Mouse (Mus musculus) retina, embryonic 14.5 days (tissue): ENCODE results near the gene Myo3b.

Experiments
- DNase-seq: peaks from one replicate; pipeline ENCODE4 v3.0.0-alpha.2; 2015; ENCODE audit warnings: low spot score

Gene Myo3b

DNA sequence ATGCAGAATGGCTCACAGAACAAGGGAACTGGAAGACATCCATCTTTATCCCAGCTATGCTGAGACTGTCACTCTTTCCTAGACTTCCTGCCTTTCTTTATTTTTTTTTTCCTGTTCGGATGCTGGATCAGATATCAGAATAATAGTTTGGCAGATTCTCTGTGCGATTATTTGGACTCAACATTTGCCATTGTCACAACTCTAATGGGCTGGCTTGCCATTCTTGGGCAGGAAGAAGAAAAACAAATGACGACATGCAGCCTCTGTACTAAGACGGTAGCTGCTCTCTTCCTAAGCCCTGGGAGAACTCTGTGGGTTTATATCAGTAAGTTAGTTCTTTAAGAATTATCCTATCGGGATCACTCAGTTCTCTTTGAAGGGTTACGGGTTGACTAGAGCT is 89.7 kb downstream of the Myo3b start:
- DNase-seq = no peak

DNA sequence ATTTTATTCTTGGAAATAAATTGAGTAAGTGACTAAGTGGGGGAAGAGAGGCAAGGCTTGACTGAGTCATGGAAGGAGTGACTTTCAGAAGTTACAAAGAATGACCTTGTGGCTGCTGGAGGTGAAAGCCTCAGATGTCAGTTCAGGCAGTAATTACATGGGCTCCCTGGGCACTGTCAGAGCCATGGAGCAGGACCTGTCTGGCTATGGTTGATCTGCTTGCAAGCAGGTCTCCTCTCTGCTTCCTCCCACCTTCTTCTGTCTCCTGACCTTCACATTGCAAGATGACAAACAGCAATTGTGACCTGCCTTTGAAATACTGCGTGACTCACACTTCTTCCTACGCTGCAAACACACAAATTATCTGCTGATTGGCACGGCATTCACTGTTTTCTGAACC is 90.6 kb downstream of the Myo3b start:
- DNase-seq = no peak

DNA sequence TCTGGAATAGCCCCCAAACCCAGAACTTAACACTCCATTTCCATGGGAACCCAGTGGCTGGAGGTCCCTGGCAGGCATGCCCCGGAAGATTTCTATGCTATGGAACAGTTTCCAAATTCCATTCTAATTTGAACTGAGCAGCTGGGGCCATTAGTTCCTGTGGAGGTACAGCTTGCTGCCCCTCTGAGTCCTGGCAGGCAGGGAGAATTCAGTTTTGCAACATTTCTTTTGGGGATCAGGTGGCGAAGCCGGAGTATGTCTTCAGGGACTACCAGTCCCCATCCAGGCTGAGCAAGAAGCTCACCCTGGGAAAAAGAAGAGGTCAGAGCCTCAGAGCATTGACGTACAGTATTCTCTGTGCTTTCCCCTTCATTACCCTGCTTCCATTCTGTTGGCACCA is 94.4 kb downstream of the Myo3b start:
- no peak for DNase-seq

DNA sequence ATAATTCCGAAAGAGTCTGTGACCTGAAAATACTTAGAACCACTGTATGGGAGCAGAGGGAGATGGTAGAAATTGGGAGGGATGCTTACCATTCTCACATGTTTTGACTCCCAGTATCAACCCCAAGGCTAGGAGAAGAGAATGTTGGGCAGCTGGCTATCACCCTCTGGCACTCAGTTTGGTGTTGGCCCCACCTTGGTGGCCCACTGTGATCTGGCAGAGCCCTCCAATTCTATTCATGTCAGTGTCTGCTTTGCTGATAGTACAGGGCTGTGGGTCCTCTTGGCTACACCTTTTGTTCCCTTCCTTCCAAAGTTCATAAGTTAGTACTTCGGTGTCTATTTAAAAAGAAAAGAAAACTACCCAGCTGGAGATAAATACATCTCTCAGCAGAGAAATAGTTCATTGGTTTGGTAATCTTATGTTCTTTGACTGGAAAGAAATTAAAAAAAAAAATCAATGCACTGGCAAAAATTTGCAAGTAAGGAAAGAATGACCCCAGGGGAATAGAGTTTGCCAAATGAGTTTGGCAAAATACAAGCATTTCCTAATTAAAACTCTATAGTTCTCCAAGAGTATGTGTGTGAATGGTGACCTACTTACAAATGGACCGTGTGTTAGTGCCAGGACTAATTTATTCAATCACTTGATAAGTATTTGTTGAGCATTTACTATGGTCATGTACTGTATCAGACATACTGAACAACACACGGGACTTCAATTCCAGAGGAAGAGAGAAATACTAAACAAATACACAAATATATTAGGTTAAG is 98.5 kb downstream of the Myo3b start:
- no peak for DNase-seq

DNA sequence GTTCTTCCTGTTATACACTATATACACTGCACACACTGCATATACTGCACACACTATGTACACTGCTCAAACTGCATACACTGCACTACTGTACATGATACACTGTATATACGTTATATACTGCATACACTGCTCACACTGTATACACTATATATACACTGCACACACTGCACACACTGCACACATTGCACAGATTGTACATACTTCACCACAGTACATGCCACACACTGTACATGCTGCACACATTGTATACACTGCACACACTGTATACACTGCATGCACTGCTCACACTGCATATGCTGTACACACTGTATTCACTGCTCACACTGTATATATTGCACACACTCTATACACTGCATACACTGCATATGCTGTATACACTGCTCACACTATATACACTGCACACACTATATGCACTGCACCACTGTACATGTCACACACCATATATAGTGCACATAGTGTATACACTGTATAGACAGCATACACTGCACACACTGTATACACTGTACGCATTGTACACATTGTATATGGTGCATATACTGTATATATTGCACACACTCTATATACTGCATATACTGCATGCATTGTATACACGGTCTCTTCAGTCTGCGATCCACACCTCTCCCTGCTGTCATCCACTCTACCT is 104.7 kb downstream of the Myo3b start:
- DNase-seq = no peak

DNA sequence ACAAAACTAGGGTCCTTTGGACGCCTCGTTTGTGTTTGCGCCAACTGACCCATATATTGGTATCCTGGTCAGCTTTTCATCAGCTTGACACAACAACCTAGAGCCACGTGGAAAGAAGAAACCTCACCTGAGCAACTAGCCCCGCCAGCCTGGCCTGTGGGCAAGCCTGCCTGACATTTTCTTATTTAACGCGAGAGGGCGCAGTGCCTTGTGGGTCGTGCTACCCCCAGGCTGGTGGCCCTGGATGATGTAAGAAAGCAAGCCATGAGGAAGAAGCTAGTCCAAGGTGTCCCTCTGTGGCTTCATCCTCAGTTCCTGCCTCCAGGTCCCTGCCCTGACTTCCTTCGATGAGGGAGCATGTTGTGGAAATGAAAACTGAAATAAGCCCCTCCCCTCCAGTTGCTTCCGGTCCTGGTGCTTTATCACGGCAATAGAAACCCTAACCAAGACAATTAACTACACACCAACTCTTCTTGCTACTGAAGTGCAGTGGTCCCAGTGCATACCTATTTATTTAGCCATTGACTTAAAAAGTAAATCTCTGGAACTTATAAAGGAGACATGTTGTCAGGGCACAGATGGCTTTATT is 108.2 kb downstream of the Myo3b start:
- DNase-seq = peak; percentile 36

DNA sequence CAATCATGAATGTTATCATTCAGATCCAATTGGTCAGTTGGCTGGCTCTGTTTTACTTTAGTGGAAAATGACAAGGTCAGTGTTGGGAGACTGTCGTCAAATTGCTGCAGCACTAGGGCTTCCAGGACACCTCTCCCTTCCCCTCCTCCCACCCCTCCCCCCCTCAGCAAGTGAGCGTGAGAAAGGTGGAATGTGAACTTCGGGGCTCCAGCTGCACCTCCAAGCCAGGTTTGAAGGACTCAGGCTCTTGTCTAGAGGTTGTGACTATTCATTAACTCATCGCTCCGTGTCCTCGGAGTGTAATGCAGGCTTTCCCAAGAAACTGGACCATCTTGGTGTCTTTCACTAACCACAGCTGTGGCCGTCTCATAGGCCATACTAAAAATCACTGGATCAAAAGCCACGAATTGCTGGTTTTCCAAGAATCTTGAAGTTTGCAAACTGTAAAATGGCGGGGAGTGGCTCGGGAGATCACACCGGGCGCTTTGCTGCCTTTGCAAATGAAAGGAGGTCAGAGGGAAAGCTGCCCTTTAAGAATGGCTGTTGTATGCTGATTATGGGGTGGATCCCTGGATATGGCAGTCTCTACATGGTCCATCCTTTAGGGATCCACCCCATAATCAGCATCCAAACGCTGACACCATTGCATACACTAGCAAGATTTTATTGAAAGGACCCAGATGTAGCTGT is 110.0 kb downstream of the Myo3b start:
- DNase-seq = no peak

DNA sequence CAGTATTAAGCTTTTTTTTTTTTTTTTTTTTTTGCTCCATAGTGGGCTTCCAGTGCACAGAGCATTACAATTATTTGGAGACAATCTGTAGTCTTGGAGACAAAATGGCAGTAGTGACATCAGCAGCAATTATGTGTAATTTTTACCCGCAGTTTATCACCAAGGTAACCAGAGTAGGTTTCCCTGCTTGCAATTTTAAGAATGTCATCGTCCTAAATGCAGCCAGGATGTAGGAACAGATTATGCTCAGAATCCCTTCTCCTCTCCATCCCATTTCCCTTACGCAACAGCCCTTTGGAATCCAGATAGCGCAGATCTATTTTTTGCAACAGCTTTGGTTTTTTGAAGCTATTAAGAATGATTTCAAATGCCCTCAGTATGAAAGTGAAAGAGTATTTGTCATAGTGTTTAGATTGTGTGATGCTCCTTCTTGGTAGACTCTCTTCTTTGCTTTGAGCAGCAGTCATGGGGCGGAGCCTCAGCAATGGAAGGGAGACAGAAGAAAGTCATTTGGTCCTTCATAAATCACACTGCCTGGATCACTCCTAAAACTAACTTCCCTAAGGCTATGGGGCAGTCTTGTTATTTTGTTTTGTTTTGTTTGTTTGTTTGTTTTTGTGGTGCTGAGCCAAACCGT is 111.6 kb downstream of the Myo3b start:
- DNase-seq = no peak

DNA sequence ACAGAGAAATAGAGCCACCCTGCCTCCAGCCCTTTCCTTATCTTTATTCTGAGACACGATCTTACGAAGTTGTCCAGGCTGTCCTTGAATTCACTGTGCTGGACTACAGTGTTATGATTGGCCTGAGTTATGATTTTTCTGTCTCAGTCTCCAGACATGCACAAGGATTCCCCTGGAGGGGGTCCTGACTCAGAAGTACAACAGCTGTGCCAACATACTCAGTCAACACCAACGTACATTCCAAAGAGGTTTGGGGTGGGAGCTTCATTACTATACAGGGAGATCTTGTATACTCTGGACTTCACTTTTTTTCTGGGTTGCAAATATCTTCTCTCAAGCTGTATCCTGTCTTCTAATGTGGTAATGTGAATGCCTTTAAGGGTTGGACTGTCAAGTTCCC is 113.0 kb downstream of the Myo3b start:
- DNase-seq = no peak

DNA sequence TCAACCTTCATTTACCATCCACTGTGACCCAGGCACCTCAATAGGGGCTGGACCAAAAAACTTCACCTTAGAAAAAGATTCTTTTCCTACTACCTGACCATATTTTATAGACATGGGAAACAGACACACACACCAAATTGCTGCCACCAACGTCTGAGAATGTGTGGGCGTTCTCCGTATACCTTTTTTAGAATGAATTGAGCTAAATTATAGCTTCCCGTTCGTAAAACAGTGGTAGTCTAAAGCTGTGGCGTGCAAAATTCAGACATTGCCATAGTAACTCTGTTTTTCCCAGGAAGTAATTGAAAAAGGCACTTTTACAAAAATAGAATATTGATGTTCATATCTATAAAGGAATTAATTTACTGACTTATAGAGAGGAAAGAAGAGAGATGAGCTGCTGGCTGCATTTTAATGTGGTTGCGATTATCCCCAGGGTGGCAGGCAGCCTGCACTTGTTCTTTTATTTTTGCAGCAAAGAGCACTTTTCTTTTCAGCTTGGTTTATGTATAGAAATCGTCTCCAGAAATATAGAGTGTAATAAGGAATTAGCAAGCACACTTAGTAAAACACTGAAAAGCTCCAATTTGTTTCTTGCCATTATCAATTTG is 116.4 kb downstream of the Myo3b start:
- DNase-seq = no peak

DNA sequence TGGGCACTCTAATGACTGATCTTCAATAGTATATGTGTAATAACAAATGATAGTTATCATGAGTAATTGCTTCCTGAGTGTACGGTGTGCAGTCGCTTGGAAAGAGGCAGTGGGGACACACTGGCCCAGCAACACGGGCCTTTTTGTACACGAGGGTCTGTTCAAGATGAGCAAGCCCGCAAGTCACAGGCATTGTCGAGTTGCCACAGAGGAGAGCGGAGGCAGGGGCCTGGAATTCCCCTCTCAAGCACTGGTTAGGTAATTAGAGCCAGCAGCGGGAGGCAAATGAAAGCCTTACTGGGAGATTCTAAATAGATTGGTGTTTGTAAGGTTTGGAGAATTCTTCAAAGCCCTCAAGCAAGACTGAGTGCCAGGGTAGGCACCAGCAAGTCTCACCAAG is 120.6 kb downstream of the Myo3b start:
- peak; percentile 58 for DNase-seq

DNA sequence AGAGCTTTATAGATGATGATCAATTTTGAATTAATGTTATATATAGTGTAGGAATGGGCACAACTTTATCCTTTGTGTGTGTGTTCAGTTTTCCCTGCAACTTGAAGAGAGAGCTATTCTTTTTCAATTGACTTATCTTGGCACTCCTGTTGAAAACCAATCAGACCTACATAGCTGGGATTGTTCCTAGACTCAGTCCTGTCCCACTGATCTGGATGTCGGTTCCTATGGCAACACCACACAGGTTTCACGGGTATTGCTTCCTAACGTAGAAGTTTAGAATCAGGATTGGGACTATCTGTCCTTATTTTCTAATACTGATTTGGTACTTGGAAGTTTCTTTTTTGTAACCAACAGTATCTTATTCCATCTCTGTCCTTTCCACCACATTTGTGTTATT is 127.3 kb downstream of the Myo3b start:
- DNase-seq = no peak

DNA sequence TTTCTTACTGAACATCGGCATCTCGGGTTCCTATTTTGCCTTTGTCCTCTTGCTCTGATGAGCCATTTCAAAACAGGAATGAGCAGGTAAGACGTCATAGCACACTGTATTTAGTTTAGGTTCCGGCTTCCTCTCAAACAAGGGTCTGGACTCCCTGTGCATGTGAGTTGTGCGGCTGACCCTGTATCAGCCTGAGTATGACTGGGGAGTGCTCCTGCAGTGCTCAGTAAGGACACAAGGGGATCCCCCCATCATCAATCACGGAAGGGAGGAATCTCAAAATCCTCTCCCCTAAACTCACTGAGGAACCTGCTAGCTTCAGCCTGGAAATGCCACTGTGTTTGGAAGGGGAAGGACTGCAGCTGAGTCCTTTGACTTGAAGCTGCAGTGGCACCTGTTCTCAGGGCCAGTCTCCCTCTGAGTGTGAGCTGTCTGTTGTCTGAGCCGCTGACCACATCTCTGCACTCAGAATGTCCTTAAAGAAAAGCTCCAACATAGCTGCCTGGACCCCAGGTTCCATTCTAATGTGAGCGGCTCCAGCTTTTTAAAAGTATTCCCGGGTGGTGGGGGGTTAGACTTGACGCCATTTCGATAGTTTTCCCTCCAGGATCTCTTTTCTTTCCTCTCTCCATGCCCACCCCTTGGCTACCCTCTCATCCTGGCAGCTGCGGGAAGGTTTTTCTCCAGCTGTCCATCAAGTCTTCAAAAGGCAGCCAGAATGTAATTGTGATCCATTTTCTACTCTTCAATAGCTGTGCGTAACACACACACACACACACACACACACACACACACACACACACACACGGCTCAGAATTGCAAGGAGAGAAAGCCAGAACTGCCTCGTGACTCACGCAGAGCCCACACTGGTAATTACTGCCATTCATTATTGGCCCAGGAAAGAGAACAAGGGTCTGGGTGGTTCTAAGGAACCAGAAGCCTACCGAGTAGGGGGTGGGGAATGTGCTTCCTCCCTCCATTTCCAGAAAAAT is 129.3 kb downstream of the Myo3b start:
- DNase-seq = peak; percentile 13

DNA sequence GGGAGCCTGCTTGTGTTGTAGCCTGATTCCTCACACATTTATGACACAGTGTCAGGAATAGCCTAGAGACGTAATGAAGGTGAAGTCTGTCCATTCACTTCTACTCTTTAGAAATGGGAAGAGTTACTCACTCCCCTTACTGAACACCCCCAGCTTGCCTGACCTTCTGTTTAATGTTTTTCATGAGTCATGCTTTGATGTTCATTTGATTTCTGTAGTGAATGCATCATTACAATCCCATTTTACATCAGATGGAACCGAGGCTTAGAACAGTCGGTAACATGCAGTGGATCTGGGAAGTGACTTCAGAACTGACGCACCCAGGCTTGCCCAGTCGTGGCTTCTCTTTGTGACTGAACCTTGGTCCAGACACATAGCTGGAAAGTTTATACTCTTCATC is 131.5 kb downstream of the Myo3b start:
- no peak for DNase-seq

DNA sequence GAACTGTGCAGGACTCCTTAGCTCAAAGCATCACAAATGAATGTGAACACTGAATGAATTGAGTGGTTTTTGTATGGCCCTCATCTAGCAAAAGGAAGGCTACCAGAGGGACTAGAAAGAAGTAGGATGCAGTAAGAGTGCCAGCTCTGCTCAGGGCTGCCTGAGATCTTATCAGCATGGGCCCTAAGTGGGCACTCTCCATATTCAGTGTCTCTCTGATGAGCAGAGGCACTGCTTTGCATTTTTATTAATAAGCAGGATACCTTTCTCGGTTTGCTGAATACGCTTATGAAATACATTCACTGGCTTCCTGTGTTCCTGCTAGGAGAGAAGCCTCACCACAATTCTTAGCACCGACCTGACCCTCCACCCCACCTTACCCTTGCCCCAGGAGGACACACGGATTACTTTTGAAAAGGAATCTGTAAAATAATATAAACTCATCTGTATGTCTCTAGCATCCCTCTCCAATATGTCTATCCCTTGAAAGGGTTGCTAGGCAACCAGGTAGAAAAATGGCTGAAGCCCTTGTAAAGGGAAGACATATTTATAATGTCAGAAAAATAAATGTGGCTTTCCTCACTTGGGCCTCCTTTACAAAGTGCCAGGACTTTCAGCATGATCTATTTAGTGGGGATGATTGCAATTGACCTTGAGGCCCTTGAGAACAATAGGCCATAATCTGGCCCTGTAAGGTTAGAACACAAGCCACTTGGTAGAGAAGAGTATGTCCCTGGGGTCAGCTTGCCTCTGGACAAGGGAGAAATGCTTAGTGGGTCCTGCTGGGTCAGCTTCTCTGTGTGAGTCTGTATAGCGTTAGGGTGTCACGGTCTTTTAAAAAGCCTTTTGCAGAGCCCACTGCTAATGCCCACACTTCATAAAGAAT is 138.1 kb downstream of the Myo3b start:
- DNase-seq = peak; percentile 16

DNA sequence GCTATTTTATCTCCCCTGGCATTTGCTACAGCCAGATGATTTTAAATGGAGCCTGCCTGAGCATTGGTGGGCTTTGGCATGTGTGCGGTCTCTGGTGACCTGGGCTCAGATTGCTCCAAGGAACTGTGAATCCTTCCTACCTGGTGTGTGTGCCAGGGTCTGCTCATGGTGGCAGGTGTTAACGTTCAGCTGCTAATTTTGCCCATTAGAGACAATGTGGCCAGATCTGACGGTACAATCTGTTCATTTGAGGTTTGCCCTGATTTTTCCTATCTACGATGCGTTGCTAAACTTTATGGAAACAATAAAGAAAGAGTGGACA is 138.7 kb downstream of the Myo3b start:
- no peak for DNase-seq

DNA sequence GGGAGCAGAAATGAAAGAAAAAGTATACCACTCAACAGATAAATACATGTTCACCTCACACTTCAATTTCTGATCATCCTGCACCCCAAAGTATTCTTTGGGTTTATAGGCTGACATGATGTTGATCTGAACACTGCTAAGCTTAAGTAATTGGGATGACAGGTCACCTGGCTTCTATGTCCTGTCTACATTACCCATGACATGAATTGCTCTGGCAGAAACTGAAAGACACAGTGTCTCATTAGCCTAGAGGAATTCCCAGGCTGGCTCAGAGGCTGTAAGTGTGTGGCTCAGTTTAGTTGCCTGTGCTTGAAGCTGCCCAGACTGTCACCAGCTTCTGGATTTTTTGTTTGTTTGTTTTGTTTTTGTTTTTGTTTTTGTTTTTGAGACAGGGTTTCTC is 139.3 kb downstream of the Myo3b start:
- peak; percentile 46 for DNase-seq

DNA sequence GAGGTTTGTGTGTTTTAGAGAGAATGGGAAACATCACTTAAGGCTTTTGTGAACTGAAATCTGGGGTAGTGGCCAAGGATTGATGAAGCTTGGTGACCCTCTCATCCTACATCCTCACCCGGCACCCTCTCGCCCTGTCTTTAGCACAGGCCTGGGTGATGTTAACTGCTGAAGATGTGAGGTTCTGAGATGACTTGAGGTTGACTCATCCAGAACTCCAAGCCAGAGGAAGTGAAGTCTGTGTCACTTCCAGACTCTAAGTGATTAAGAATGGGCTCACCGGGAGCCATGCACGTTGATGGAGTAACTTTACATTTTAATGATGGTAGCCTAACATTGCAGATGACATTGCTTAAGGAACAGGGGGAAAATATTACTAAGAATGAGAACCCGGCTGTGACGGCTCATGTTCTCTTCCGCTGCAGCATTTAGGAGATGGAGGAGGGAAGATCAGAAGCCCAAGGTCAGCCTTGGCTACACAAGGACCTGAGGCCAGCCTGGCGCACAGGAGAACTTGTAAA is 143.3 kb downstream of the Myo3b start:
- DNase-seq = no peak

DNA sequence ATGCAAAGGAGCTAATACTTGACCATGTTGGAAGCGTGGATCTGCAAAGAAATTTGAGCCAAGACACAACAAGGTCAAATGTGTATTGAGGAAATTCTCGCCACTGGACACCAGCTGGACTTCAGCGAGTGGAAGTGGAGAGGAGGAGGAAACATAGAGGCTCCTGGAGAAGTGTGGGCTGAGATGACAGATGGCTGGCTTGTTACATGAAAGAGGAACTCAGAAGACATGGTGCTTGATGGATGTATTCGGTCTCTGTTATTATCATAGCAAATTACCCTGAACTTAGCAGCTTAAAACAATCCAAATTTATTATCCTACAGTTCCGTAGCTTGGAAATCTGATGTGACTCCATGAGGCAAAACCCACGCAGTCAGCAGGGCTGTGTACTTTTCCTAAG is 148.1 kb downstream of the Myo3b start:
- no peak for DNase-seq
